Mouse (Mus musculus): ENCODE measurements at regions not wholly inside any gene's neighbourhood (a gene's known extent, or its start where the extent isn't known, plus 50 kb on each side); places are given as distances from the start of the nearest gene placed in this dataset.
A peak's percentile ranks its signal among the peaks of the same experiment; 100 is the strongest.

DNA sequence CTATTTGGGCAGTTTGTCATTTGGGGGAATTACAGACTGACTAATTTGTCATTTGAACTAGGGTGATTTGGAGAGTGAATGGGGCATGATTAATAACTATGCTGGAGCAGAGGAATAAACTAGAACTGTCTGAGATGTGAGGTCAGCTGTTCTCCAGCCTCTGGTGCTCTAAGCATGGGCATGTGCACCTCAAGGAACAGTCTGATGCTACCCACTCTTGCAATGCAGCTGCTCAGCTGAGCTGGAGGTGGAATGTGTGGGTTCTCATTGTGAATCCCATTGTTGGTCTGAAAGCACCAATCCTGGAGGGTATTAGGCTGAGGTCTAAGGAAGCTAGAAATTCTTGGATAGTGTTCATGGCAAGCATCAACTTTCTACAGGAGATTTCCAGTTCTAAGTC lies 192.8 kb upstream of the Slc30a5 start:
- DNase-seq (ENCODE audit: low read depth, low spot score) = no peak

DNA sequence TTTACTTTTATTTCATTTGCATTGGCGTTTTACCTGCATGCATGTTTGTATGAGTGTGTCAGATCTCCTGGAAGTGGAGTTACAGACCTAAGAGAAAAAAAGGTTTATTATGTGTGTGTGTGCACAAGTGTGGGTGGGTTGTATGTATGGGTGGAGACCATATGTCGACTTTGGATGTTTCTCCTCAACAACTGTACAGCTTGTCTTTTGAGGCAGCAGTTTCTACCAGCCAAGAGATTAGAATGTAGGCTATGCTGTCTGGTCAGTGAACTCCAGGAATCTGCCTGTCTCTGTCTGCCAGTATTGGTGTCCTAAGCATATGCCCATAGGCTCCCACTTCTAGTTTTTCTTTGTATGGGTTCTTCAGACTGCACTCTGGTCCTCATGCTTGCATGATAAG lies 192.3 kb upstream of the Slc30a5 start:
- DNase-seq (ENCODE audit: low read depth, low spot score) = no peak

DNA sequence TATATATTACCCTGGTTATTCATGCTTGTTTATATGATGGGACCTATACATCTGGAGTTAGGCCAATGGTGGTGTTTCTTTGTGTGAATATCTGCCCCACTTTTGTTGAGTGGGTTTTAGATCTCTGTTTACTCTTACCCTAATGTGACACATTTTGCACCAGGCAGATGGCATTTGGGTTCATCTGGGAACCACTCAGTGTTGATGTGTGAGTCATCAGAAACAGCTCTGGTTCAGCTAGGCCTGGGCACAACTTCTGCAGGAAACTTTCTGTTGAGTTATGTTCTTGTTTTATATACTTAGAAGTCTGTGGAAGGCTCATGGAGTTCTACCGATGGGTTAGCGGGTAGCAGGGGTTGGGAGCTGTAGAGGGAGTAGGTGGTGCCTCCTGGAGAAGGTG lies 191.7 kb upstream of the Slc30a5 start:
- no peak for DNase-seq (ENCODE audit: low read depth, low spot score)

GRCm38 (mm10) chr13:101019272-101019676 lies 186.0 kb upstream of the Slc30a5 start:
- DNase-seq (ENCODE audit: low read depth, low spot score) = no peak

DNA sequence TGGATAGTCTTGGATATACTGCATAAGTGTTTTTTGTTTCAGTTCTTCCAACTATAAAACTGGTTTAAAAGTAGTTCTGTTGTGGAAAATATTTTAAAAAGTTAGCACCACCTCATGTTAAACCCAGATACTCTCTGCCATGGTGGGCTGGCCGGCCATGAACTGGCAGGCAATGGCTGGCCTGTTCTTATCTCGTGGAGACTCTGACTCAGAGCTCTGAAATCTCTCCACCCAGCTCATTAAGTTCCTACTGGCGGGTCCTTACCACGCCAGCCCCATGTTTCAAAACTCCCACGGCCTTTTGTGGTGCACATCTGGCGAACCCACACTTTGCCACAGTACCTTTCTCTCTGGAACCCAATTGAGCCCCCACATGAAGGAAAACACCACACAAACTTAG lies 183.8 kb upstream of the Slc30a5 start:
- no peak for DNase-seq (ENCODE audit: low read depth, low spot score)

DNA sequence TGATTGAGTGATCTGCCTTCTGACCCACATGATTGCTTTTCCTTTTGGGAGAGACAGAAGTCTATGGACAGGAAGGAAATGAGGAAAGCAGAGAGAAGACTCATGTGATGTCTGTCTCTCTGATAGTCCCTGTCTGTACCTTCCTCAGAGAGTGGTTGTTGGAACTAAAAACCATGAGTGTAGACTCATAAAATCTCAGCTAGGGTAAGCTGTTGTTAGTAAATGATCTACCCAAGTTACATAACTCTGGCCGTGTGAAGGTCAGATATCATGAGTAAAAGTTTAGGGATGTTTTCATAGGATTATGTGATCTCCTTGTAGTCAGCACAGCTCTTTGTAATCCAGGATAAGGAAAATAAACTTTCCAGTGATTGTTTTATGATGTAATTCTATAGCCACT lies 183.0 kb upstream of the Slc30a5 start:
- DNase-seq (ENCODE audit: low read depth, low spot score) = no peak

DNA sequence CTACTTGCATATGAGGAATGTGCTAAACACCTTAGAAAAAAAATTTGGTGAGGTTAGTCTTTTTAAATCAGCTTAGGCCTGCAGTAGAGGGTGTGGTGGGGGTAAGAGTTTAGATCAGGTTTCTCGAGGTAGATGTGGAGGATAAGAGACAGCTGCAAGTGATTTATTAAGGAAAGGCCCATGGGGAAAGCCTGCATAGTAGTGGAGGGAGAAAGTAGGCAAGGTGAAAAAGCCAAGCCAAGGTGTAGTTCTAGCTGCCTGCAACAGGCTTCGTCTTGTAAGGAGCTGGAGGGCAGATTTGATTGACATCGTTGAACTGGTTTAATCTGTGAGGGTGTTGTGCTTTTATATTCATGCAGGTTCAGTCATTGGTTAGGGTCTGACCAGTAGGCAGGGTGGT lies 182.2 kb upstream of the Slc30a5 start:
- no peak for DNase-seq (ENCODE audit: low read depth, low spot score)

DNA sequence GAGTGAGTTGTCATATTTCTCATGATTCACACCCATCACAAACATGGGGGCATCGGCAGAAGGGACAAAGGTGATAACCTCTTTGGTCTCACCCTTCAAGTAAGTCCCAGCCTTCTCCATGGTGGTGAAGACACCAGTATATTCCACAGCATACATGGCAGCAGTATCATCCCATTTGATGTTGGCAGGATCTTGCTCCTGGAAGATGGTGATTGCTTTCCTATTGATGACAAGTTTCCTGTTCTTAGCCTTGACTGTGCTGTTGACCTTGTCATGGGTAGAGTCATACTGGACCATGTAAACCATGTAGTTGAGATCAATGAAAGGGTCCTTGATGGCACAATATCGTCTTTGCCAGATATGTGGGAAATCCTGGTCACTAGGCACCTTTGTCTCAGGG lies 180.4 kb upstream of the Slc30a5 start:
- DNase-seq (ENCODE audit: low read depth, low spot score) = no peak

- no peak for DNase-seq (ENCODE audit: low read depth, low spot score)
Measured at GRCm38 (mm10) chr13:100990646-100991045, 157.4 kb upstream of the Slc30a5 start.

- no peak for DNase-seq (ENCODE audit: low read depth, low spot score)
Measured at GRCm38 (mm10) chr13:100988671-100989531, 155.7 kb upstream of the Slc30a5 start.

DNA sequence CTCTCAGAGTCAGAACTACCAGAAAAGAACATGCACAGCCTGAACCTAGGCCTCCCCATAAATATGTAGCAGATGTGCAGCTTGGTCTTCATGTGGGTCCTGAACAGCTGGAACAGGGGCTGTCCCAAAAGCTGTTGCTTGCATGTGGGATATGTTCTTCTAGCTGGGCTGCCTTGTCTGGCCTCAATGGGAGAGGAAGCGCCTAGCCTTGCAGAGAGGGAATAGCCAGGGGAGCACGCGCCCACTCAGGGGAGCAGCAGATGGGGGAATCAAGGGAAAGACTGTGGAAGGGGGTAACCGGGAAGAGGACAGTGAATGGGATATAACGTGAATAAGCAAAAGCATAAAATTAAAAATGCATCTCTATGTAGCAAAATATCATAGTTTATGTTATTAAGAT lies 154.9 kb upstream of the Slc30a5 start:
- DNase-seq (ENCODE audit: low read depth, low spot score) = no peak

- no peak for DNase-seq (ENCODE audit: low read depth, low spot score)
Measured at GRCm38 (mm10) chr13:100975741-100976140, 142.5 kb upstream of the Slc30a5 start.

DNA sequence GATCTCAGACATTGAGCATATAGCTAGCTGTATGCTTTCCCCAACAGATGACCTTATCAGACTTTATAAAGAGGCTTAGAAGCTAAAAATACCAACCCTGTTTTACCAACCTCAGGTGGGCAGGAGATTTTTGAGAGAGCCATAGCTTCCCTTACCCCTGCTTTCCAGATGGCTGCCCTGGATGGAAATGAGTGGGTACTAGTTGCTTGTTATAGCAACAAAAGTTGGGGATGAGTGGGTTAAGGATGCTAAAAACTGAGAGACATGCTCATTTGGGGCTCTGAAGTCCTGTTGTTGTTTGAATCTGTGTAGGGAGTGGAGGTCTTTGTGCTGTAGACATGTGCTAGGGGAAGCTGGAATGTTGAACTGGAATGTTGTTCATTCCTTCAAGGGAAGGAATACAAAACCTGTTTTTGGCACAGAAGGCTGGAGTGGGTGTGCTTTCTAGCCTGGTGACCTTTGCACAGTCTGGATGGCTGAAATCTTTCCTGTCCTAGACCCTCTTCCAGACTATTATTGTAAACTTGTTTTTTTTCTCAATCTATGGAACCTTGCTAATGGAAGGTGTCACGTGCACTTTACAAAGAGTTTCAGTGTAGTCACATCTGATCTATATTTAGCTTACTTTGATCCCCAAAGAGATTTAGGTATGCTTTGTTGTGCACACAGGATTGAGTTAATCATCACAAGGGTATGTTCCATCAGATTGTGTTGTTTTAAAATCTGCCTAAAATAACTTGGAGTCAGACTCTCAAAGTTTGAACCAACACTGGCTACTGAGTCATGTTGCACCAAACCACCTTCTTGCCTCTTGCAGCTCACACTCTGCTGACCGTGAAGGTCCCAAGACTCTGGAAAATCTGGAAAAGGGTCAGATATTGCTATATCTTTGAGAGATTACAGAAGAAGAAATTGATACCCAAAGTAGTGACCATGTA lies 138.1 kb upstream of the Slc30a5 start:
- DNase-seq (ENCODE audit: low read depth, low spot score) = no peak

DNA sequence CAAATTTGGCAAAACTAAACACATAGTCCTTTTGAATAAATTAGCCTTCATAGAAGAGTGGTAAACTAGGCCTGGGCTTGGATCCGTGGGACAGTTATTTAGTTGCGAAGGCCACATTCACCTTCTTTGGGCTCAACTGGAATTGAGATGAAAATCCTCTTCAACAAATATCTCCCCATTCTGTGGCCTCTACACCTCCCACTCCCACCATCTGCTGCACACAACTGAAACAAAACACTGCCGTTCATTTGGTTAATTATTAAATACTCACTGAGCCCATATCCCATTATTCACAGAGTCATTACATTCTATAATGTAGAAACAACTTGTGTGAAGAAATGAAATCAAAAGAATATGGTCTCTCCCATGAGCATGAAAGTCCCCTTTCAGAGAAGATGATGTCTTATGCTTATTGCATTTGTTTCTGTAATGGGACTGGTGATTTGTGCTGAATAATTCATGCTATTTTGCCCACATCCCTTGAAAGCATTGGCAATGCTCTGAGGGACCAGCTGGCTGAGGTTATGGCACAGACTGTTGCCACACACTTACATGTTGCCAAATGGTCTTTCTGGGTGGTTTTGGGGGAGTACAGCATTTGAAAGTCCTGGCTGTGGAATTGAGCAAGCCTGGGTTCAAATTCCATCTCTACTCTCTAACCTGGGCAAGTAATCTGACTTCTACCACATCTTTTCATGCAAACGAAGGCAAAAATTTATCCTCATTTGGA lies 129.7 kb upstream of the Slc30a5 start:
- no peak for DNase-seq (ENCODE audit: low read depth, low spot score)

- DNase-seq (ENCODE audit: low read depth, low spot score) = no peak
Measured at GRCm38 (mm10) chr13:100954598-100955251, 121.5 kb upstream of the Slc30a5 start.

DNA sequence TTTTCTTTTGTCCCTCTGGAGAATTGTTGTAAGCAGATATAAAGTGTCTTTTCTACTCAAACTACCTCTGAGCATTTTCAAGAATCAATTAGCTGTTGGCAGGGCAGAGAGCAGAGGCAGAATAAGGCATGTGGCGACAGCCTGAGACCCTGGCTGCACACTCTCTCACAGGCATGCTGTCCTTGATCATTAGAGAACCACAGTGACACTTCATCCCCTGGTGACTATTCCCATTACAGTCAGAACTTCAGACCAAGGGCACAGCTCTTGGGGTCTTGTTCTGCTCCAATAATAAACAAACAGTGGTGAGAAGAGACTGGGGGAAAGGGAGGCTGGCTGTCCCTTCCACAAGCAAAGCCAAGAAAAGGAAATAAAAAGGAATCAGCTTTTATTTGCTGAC lies 120.9 kb upstream of the Slc30a5 start:
- DNase-seq (ENCODE audit: low read depth, low spot score) = no peak

GRCm38 (mm10) chr13:100951185-100951508 lies 117.9 kb upstream of the Slc30a5 start:
- DNase-seq (ENCODE audit: low read depth, low spot score) = no peak

DNA sequence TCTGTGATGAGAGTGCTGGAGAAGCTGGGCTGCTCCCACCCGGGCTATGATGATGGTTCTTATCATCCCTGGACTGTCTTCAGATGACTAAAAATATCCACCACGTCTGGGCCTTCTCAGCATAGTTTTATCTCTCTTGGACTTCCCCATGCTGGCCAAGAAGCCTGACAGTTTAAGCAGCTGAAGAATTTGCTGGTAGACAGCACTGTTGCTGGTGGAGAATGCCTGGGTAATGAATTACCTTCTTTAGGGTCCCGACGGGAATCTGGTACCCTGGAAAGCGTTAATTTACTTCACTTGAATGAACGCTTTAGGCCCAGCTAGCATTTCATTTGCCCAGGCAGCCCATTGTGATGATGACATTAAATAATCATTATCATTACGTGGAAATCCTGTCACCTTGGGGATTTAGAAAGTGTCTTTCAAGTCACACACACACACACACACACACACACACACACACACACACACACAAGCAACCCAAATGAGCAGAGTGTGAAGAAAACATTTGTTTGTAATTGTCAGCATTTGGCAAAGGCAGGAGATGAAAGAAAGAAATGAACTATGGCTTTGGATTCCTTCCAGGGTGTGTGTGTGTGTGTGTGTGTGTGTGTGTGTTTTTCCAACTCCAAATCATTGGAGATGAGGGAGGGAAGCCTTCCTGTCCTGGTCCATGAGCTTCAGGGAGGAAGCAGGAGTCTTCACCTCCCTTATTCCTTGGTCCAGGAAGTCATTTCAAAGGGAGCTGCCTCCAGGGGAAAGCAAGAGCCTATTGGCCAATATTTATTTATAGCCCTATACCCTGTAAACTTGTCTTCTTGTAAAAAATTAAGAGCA lies 117.3 kb upstream of the Slc30a5 start:
- DNase-seq (ENCODE audit: low read depth, low spot score) = no peak

DNA sequence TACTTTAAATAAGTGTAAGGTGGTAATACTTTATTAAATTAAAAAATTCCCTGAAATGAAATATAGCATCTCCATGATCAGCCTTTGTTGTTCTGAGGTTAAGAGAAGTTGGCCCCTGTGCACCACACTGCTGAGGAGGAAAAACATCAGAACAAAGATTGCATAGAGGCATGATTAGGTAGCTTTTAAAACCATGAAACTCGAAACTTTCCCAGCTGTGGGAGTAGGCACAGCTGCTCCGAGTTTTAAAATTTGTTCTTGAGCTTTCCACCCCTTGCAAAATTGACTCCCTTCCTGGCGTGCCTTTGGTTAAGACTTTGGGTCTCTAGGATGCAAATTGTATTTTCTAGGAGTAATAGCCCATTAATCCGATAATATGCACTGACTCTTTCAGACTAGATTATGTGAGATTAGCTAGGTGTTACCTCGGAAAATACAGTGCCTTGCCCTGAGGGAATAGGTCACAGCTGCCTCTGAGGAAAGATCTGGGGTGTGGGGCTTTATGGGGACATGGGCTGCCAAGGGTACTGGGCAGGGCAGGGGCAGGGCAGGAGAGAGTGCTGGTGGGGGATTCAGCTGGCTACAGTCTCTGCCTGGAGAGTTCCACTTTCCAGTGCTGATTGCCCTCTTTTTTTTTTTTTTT lies 110.1 kb upstream of the Slc30a5 start:
- no peak for DNase-seq (ENCODE audit: low read depth, low spot score)

DNA sequence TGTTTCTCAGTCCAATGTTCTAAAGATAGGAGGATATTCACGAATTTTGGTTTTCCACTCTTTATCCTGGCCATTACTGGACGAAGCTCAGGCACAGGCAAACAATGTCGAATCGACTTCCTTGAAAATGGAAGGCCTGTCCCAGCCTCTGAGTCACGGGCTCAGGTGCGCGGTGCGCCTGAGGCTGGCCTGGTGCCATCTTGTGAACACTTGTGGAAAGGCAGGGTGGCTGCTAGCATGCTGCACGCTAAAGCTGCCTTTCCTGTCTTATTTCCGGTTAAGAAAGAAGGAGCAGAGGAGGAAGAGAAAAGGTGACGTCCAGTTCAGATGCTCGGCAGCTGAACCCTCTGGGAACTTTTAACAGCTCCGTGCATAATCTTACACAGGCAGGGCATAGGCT lies 107.6 kb upstream of the Slc30a5 start:
- DNase-seq (ENCODE audit: low read depth, low spot score) = peak; percentile 29

All from WW6 (cell line).